Mouse (Mus musculus) lung, embryonic 14.5 days (tissue): ENCODE data around the gene Emx1. TPM values are rescaled to one million over a fixed set of nuclear protein-coding genes. Genes with fewer than 3 reads are reported as not detected.
A peak's percentile ranks its signal among the peaks of the same experiment; 100 is the strongest.

ENCODE experiments used
- ATAC-seq: fragments of 200-750 bp; cut with Nextera tagmentation; 2 replicates; pipeline ENCODE4 v1.8.0; 2017; ENCODE audit warnings: mild to moderate bottlenecking, moderate TSS enrichment, moderate library complexity; ENCODE audit not compliant: insufficient read depth
- DNase-seq: peaks from one replicate; pipeline ENCODE4 v3.0.0-alpha.2; 2015
- H3K27ac ChIP-seq: fragments of 300-500 bp; sonication (generic); 2 replicates; pipeline ENCODE4 v1.5.1; 2014; ENCODE audit warnings: low read depth, mild to moderate bottlenecking, moderate library complexity
- H3K27me3 ChIP-seq: fragments of 300-500 bp; sonication (generic); 2 replicates; pipeline ENCODE4 v1.6.1; 2014; ENCODE audit warnings: low read length, control low read depth; ENCODE audit not compliant: insufficient read depth
- H3K36me3 ChIP-seq: fragments of 300-500 bp; sonication (generic); 2 replicates; pipeline ENCODE4 v1.6.1; 2014; ENCODE audit warnings: control low read depth; ENCODE audit not compliant: insufficient read depth
- H3K4me1 ChIP-seq: fragments of 300-500 bp; sonication (generic); 2 replicates; pipeline ENCODE4 v1.6.1; 2014; ENCODE audit warnings: antibody characterized with exemption, control low read depth; ENCODE audit not compliant: insufficient read depth
- H3K4me2 ChIP-seq: fragments of 300-500 bp; sonication (generic); 2 replicates; pipeline ENCODE4 v1.6.1; 2014; ENCODE audit warnings: mild to moderate bottlenecking
- H3K4me3 ChIP-seq: fragments of 300-500 bp; sonication (generic); 2 replicates; pipeline ENCODE4 v1.5.1; 2014; ENCODE audit warnings: low read depth, low read length
- H3K9ac ChIP-seq: fragments of 300-500 bp; sonication (generic); 2 replicates; pipeline ENCODE4 v1.6.1; 2014
- H3K9me3 ChIP-seq: fragments of 300-500 bp; sonication (generic); 2 replicates; pipeline ENCODE4 v1.6.1; 2016; ENCODE audit warnings: low read depth, low read length, control low read depth
- CTCF ChIP-seq: IDR thresholded peaks from 2 replicates; pipeline ENCODE4 v1.5.1; 2016; ENCODE audit warnings: antibody characterized with exemption, low read depth
- WGBS: fragments of 180-500 bp; shearing (Covaris S2); extraction: QIAGEN DNeasy Blood & Tissue Kit; methylation state at CpG from one replicate; pipeline ENCODE4 v1.1.7; 2014; 5-methylcytosine and 5-hydroxymethylcytosine counted together
- polyA plus RNA-seq: library from polyadenylated mRNA; unstranded; fragments of >200 nt; fragmentation: Nextera tagmentation; extraction: Ambion mirVana; gene quantifications from 2 replicates; pipeline ENCODE4 v1.2.1, GENCODE M21; 2014

Emx1 gene
- polyA plus RNA-seq, 1 experiment from 2014 or later: not detected

GRCm38 (mm10) chr6:85231469-85231868 is 44.2 kb downstream of the Emx1 start:
- WGBS: 31% methylated on average over 6 of the region's 6 CpGs
- Histone ChIP-seq H3K4me3 (no peak overlapping the region), H3K27ac (no peak overlapping the region), H3K36me3 (no peaks in the 10 kb centered on the region), H3K4me2 (no peak overlapping the region), H3K4me1 (no peaks in the 10 kb centered on the region), H3K9ac (no peak overlapping the region), H3K27me3 (no peaks in the 10 kb centered on the region), H3K9me3 (no peaks in the 10 kb centered on the region)
- no peak for DNase-seq
- ATAC-seq: no peak
- TF ChIP-seq CTCF: no peak

GRCm38 (mm10) chr6:85232045-85232444 is 44.8 kb downstream of the Emx1 start:
- no peak overlapping the region for H3K9ac ChIP-seq
- no peak overlapping the region for H3K4me2 ChIP-seq
- DNase-seq (no peak), ATAC-seq (no peak)
- H3K36me3 ChIP-seq: no peaks in the 10 kb centered on the region
- TF ChIP-seq CTCF: no peak
- H3K27me3 ChIP-seq: no peaks in the 10 kb centered on the region
- H3K9me3 ChIP-seq: no peaks in the 10 kb centered on the region
- H3K4me1 ChIP-seq: no peaks in the 10 kb centered on the region
- 57% methylated on average over 4 of the region's 4 CpGs for WGBS
- H3K27ac ChIP-seq: no peak overlapping the region
- no peak overlapping the region for H3K4me3 ChIP-seq

DNA sequence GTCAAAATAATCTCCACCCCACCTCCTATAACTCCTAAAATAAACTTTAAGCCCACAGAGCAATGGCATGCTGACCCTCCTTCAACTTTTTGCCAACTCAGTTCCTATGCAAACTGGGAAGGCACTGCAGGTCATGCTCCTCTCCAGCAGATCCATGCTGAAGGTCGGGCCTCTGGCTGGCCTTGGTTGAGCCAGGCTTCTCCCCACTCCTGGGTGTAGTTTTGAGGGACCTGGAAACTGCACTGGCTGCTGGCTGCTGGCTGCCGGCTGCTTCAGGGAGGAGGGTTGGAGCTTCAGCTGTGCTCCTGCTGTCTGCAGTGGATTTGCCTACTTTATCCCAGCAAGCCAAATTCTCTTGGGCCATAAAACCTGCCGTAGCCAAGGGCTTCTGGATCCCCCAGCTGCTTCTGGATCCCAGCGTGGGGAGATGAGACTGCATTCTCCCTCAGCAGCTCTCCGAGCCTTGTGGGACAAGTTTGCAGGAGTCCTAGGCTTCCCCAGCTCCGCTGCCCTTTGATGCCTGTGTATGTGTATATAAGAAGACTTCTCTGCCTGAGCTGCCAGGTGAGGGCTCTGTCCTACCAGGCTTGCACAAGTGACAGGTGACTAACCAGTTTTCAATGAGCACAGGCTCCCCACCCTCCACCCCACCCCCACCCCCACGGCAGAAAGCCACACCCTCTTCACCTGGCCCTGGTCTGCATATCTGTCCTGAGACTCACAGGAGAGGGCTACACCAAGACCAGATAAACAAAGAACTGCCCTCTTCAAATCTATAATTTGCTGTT is 45.8 kb downstream of the Emx1 start:
- no peak for TF ChIP-seq CTCF
- Histone ChIP-seq H3K4me1 (no peaks in the 10 kb centered on the region), H3K27me3 (no peaks in the 10 kb centered on the region), H3K4me3 (no peak overlapping the region), H3K36me3 (no peaks in the 10 kb centered on the region), H3K9ac (no peak overlapping the region), H3K27ac (no peak overlapping the region), H3K4me2 (no peak overlapping the region), H3K9me3 (no peaks in the 10 kb centered on the region)
- 34% methylated on average over 7 of the region's 7 CpGs for WGBS
- ATAC-seq (no peak), DNase-seq (no peak)

- Histone ChIP-seq H3K4me2 (no peak overlapping the region), H3K27me3 (no peaks in the 10 kb centered on the region), H3K36me3 (no peaks in the 10 kb centered on the region), H3K4me1 (no peaks in the 10 kb centered on the region), H3K27ac (no peak overlapping the region), H3K9ac (no peak overlapping the region), H3K9me3 (no peaks in the 10 kb centered on the region), H3K4me3 (no peak overlapping the region)
- 31% methylated on average over 5 of the region's 5 CpGs for WGBS
- TF ChIP-seq CTCF: no peak
- ATAC-seq (no peak), DNase-seq (no peak)
Measured at GRCm38 (mm10) chr6:85234796-85235195, 47.6 kb downstream of the Emx1 start.

- H3K27me3 ChIP-seq: no peaks in the 10 kb centered on the region
- ATAC-seq (no peak), DNase-seq (peak; percentile 23)
- no peaks in the 10 kb centered on the region for H3K36me3 ChIP-seq
- no peak overlapping the region for H3K4me2 ChIP-seq
- no peaks in the 10 kb centered on the region for H3K9me3 ChIP-seq
- TF ChIP-seq CTCF: peak; percentile 49
- H3K4me3 ChIP-seq: no peak overlapping the region
- no peak overlapping the region for H3K9ac ChIP-seq
- no peaks in the 10 kb centered on the region for H3K4me1 ChIP-seq
- 39% methylated on average over 5 of the region's 5 CpGs for WGBS
- H3K27ac ChIP-seq: no peak overlapping the region
Measured at GRCm38 (mm10) chr6:85237001-85237400, 49.8 kb downstream of the Emx1 start.

- H3K9ac ChIP-seq: no peak overlapping the region
- no peak overlapping the region for H3K4me2 ChIP-seq
- WGBS: 48% methylated on average over 10 of the region's 10 CpGs
- no peak for TF ChIP-seq CTCF
- H3K27me3 ChIP-seq: no peaks in the 10 kb centered on the region
- ATAC-seq: no peak
- H3K27ac ChIP-seq: no peak overlapping the region
- no peak overlapping the region for H3K4me3 ChIP-seq
- DNase-seq: no peak
- no peaks in the 10 kb centered on the region for H3K36me3 ChIP-seq
- H3K4me1 ChIP-seq: no peaks in the 10 kb centered on the region
- no peaks in the 10 kb centered on the region for H3K9me3 ChIP-seq
Measured at GRCm38 (mm10) chr6:85237595-85238337, 50.5 kb downstream of the Emx1 start.

DNA sequence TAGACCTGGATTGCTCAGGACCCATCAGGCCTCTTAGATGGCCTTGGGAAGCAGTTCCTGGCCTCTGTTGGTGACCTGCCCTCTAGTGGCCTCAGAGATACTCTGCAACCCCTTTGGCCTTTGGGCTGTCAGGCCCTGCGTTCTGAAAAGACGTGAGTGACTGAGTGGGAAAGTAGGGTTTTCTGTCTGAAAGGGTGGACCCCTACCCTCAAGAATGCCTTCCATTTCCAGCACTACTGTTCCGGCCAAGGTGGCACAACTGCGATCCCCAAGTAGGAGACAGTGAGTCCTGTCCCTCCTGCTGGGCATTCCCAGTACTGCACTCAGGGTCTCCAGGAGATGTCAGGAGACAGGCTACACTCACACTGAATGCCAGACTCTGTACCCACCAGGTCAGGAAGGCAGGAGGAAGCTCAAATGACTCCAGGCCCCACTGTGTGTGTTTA is 51.8 kb downstream of the Emx1 start:
- H3K4me3 ChIP-seq: no peak overlapping the region
- H3K27ac ChIP-seq: no peak overlapping the region
- no peaks in the 10 kb centered on the region for H3K36me3 ChIP-seq
- ATAC-seq (peak; percentile 64; the same call in 1 of the 2 replicates), DNase-seq (peak; percentile 85)
- no peaks in the 10 kb centered on the region for H3K27me3 ChIP-seq
- peak; percentile 93; the same call in 1 of the 2 replicates for TF ChIP-seq CTCF
- 4% methylated on average over 4 of the region's 4 CpGs for WGBS
- no peaks in the 10 kb centered on the region for H3K9me3 ChIP-seq
- H3K9ac ChIP-seq: no peak overlapping the region
- H3K4me2 ChIP-seq: peak overlapping the region; percentile 35
- H3K4me1 ChIP-seq: no peaks in the 10 kb centered on the region
